Mouse (Mus musculus): ENCODE data around the gene Hells.

- no peak for TF ChIP-seq HCFC1 (IDR thresholded peaks at IDR 0.05; ENCODE audit: borderline replicate concordance, insufficient read depth, low read length)
- TF ChIP-seq ZC3H11A (IDR thresholded peaks at IDR 0.05; ENCODE audit: borderline replicate concordance, low read depth, low read length): no peak
- no peak for TF ChIP-seq ZNF384 (IDR thresholded peaks at IDR 0.05; ENCODE audit: low read depth, low read length)
- TF ChIP-seq CHD2 (IDR thresholded peaks at IDR 0.05; ENCODE audit: low read depth, low read length): no peak
Measured at GRCm38 (mm10) chr19:39005132-39005531, 74.4 kb downstream of the Hells start.

All from ES-E14 (cell line).